Mouse (Mus musculus) adrenal gland (tissue): ENCODE data around the gene Lsm7.

Experiments used
- intact Hi-C: fragments of 180-260 bp; cut with DNase I; formaldehyde crosslinking; loops from one replicate; pipeline ENCODE4 v1.15.1; 2025

Gene Lsm7

GRCm38 (mm10) chr10:80880131-80880641 is 25.2 kb upstream of the Lsm7 start:
- intact Hi-C loops: loop anchor here (2.0 kb wide), 1 partner anchor 57 kb away; no protein-coding TSS in a partner anchor

- intact Hi-C loops: no loop called here
Measured at GRCm38 (mm10) chr10:80876594-80876993, 21.6 kb upstream of the Lsm7 start.

- intact Hi-C loops: no loop called here
Measured at GRCm38 (mm10) chr10:80876028-80876427, 21.0 kb upstream of the Lsm7 start.

- intact Hi-C loops: no loop called here
Measured at GRCm38 (mm10) chr10:80874035-80874434, 19.0 kb upstream of the Lsm7 start.

- intact Hi-C loops: no loop called here
Measured at GRCm38 (mm10) chr10:80871581-80871980, 16.6 kb upstream of the Lsm7 start, which contains the start of gene Tmprss9. Tmprss9 (plus strand) TSS chr10:80871848.

GRCm38 (mm10) chr10:80870993-80871392 is 16.0 kb upstream of the Lsm7 start:
- intact Hi-C loops: no loop called here

GRCm38 (mm10) chr10:80864446-80864845 is 9.4 kb upstream of the Lsm7 start:
- intact Hi-C loops: no loop called here

GRCm38 (mm10) chr10:80862305-80862704 is 7.3 kb upstream of the Lsm7 start:
- intact Hi-C loops: no loop called here

GRCm38 (mm10) chr10:80858350-80858935 is 3.4 kb upstream of the Lsm7 start:
- intact Hi-C loops: no loop called here

- intact Hi-C loops: no loop called here
Measured at GRCm38 (mm10) chr10:80857848-80858247, 2.8 kb upstream of the Lsm7 start.

- intact Hi-C loops: no loop called here
Measured at GRCm38 (mm10) chr10:80857386-80857785, 2.4 kb upstream of the Lsm7 start.

GRCm38 (mm10) chr10:80856908-80857307 is 1.9 kb upstream of the Lsm7 start:
- intact Hi-C loops: no loop called here

- intact Hi-C loops: no loop called here
Measured at GRCm38 (mm10) chr10:80856267-80856666, 1.3 kb upstream of the Lsm7 start.

GRCm38 (mm10) chr10:80855749-80856073 is 702 bp upstream of the Lsm7 start:
- intact Hi-C loops: no loop called here

- intact Hi-C loops: no loop called here
Measured at GRCm38 (mm10) chr10:80848571-80848970, 6.4 kb downstream of the Lsm7 start.

- intact Hi-C loops: no loop called here
Measured at GRCm38 (mm10) chr10:80845732-80846131, 9.3 kb downstream of the Lsm7 start.

GRCm38 (mm10) chr10:80845055-80845693 is 9.8 kb downstream of the Lsm7 start:
- intact Hi-C loops: no loop called here

GRCm38 (mm10) chr10:80843931-80844547 is 11.0 kb downstream of the Lsm7 start, which contains the start of gene Lingo3:
Lingo3 (minus strand) TSS chr10:80844039.
- intact Hi-C loops: no loop called here

- intact Hi-C loops: no loop called here
Measured at GRCm38 (mm10) chr10:80843087-80843930, 11.7 kb downstream of the Lsm7 start.

GRCm38 (mm10) chr10:80842334-80842733 is 12.7 kb downstream of the Lsm7 start:
- intact Hi-C loops: no loop called here

GRCm38 (mm10) chr10:80841685-80842084 is 13.3 kb downstream of the Lsm7 start:
- intact Hi-C loops: no loop called here

- intact Hi-C loops: no loop called here
Measured at GRCm38 (mm10) chr10:80839848-80840247, 15.2 kb downstream of the Lsm7 start.
